Mouse (Mus musculus): ENCODE measurements around the gene St14. TPM values are rescaled to one million over a fixed set of nuclear protein-coding genes. Genes with fewer than 3 reads are reported as not detected.
A peak's percentile ranks its signal among the peaks of the same experiment; 100 is the strongest.

The St14 gene
- polyA plus RNA-seq, 1 experiment from 2014 or later: 77.9 TPM

DNA sequence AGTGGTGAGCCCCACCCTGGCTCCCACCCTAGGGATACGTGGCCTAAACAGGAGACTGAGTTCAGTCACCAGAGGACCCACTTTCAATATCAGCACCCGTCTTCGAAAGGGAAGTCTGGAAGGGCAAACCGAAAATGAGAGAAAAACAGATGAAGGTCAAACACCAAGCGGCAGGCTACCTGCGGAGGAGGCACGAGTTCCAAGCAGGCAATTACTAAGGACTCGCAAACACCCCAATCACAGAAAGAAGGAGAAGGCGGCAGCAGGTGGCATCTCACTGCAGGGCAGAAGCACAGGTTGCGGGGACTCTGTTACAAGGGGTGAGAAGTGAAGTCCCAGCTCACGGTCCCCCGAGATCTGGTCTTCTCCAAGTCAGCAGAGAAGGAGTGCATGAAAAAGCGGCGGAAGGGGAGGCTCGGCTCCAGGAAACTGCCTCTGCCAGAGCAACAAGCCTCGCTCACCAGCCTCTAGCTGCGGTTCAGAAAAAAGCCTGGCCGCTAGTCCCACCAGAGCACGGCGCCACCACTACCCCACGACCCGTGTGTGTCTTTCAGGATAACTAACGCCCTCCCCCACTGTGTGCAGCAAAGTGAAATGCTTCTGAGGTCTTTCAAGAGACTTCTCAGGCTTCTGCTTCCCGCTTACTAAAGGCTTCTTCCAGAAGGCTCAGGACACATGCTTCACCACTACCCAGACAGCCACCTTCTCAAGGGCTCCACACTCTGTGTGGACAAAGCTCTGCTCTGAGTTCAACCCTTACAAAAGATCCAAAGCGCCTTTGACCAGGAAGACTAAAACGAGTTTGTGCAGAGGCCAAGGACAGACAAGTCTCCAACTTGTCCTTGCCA lies 1.1 kb downstream of the St14 start:
- no peak for ATAC-seq (ENCODE audit: insufficient read depth, low FRiP score)
- H3K4me2 ChIP-seq (ENCODE audit: low read depth, low read length): peak overlapping the region; percentile 57
- peaks cover 24% of the 10 kb centered on the region for H3K4me1 ChIP-seq (ENCODE audit: control insufficient read depth, insufficient read depth, low read length)
- peak overlapping the region; percentile 54 for H3K4me3 ChIP-seq (replicated peaks; ENCODE audit: low read length)
- 5% methylated on average over 26 of the region's 26 CpGs for WGBS
- peaks cover 8% of the 10 kb centered on the region; the same call in 1 of the 2 replicates for H3K27me3 ChIP-seq (ENCODE audit: control insufficient read depth, insufficient read depth, low read length)
- no peaks in the 10 kb centered on the region for H3K9me3 ChIP-seq (replicated peaks; ENCODE audit: control insufficient read depth, low read length)
- peak overlapping the region; percentile 65 for H3K27ac ChIP-seq (ENCODE audit: low read length)
- H3K9ac ChIP-seq (ENCODE audit: low read length): peak overlapping the region; percentile 76
- H3K36me3 ChIP-seq (ENCODE audit: control insufficient read depth, insufficient read depth, low read length): no peaks in the 10 kb centered on the region

DNA sequence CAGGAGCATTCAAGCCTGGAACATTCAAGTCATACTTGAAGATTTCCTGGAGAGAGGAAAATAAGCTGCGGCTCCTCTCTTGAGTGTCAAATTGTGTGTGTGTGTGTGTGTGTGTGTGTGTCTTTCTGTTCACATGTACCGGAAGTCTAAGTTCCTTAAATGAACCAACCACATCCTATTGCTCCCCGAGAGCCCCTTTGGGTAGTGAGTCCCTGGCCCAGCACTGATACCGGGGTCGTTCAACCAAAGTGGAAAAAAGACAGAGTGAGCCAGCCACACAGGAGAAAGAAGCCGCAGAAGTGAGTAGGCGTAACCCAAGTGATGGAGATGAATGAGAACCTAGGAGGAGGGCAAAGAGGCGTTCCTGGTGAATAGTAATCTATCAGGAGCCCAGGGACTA lies 1.7 kb downstream of the St14 start:
- peak overlapping the region; percentile 76 for H3K9ac ChIP-seq (ENCODE audit: low read length)
- no peak for ATAC-seq (ENCODE audit: insufficient read depth, low FRiP score)
- no peak overlapping the region for H3K27ac ChIP-seq (ENCODE audit: low read length)
- peaks cover 24% of the 10 kb centered on the region for H3K4me1 ChIP-seq (ENCODE audit: control insufficient read depth, insufficient read depth, low read length)
- no peaks in the 10 kb centered on the region for H3K9me3 ChIP-seq (replicated peaks; ENCODE audit: control insufficient read depth, low read length)
- WGBS: 36% methylated on average over 8 of the region's 8 CpGs
- H3K4me2 ChIP-seq (ENCODE audit: low read depth, low read length): peak overlapping the region; percentile 57
- no peaks in the 10 kb centered on the region for H3K36me3 ChIP-seq (ENCODE audit: control insufficient read depth, insufficient read depth, low read length)
- H3K27me3 ChIP-seq (ENCODE audit: control insufficient read depth, insufficient read depth, low read length): peaks cover 8% of the 10 kb centered on the region; the same call in 1 of the 2 replicates
- H3K4me3 ChIP-seq (replicated peaks; ENCODE audit: low read length): peak overlapping the region; percentile 54

DNA sequence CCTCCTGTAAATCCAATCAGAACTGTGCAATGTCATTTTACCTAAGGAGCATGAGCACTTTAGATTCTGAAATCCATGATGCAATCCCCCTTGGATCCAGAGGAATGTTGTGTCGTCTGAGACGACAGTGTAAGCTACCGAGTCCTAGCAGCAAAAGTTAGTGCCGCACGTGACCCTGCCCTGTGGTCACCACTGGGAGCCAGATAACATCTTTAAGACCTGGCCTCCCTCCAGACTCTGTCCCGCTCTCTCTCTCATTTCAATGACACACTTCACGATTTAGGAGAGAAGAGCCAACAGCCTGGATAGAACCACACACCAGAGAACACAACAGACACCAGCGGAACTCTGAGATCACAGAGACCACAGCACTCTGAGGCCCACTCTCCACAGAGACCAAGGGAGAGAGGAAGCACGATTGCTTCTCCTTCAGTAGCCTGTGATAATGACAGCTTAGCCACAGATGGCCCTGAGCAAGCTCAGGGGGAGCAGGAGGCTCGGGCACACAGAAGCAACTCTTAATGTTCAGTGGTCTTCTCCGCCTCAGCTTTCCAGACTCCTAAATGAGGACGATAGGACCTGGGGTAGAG lies 3.7 kb downstream of the St14 start:
- H3K4me1 ChIP-seq (ENCODE audit: control insufficient read depth, insufficient read depth, low read length): peaks cover 24% of the 10 kb centered on the region
- H3K4me2 ChIP-seq (ENCODE audit: low read depth, low read length): no peak overlapping the region
- H3K4me3 ChIP-seq (replicated peaks; ENCODE audit: low read length): no peak overlapping the region
- H3K27ac ChIP-seq (ENCODE audit: low read length): no peak overlapping the region
- H3K9ac ChIP-seq (ENCODE audit: low read length): no peak overlapping the region
- peaks cover 8% of the 10 kb centered on the region; the same call in 1 of the 2 replicates for H3K27me3 ChIP-seq (ENCODE audit: control insufficient read depth, insufficient read depth, low read length)
- no peaks in the 10 kb centered on the region for H3K9me3 ChIP-seq (replicated peaks; ENCODE audit: control insufficient read depth, low read length)
- H3K36me3 ChIP-seq (ENCODE audit: control insufficient read depth, insufficient read depth, low read length): no peaks in the 10 kb centered on the region
- no peak for ATAC-seq (ENCODE audit: insufficient read depth, low FRiP score)
- WGBS: 70% methylated on average over 12 of the region's 12 CpGs

DNA sequence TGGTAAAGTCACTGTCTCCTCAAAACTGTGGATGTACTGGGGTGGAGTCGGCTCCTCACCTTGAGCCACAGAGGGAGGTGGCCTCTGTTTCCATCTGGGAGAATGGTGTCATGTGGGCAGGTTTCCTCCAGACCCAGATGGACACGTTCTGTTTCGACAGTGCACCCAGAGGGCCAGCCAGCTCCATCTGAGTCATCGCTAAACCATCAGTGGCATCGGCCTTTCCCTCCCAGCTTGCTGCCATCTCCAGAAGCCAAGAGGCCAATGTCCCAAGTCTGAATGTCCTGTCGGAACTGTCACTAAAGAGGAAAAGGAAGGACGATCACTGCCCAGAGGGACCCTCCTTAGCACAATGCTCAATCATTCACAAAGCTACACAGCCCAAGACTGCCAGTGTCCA lies 5.6 kb downstream of the St14 start:
- ATAC-seq (ENCODE audit: insufficient read depth, low FRiP score): no peak
- WGBS: 76% methylated on average over 7 of the region's 7 CpGs
- Histone ChIP-seq H3K4me2 (ENCODE audit: low read depth, low read length) (no peak overlapping the region), H3K36me3 (ENCODE audit: control insufficient read depth, insufficient read depth, low read length) (no peaks in the 10 kb centered on the region), H3K9me3 (replicated peaks; ENCODE audit: control insufficient read depth, low read length) (no peaks in the 10 kb centered on the region), H3K27ac (ENCODE audit: low read length) (no peak overlapping the region), H3K9ac (ENCODE audit: low read length) (no peak overlapping the region), H3K4me1 (ENCODE audit: control insufficient read depth, insufficient read depth, low read length) (peaks cover 19% of the 10 kb centered on the region), H3K27me3 (ENCODE audit: control insufficient read depth, insufficient read depth, low read length) (peaks cover 8% of the 10 kb centered on the region; the same call in 1 of the 2 replicates), H3K4me3 (replicated peaks; ENCODE audit: low read length) (no peak overlapping the region)

DNA sequence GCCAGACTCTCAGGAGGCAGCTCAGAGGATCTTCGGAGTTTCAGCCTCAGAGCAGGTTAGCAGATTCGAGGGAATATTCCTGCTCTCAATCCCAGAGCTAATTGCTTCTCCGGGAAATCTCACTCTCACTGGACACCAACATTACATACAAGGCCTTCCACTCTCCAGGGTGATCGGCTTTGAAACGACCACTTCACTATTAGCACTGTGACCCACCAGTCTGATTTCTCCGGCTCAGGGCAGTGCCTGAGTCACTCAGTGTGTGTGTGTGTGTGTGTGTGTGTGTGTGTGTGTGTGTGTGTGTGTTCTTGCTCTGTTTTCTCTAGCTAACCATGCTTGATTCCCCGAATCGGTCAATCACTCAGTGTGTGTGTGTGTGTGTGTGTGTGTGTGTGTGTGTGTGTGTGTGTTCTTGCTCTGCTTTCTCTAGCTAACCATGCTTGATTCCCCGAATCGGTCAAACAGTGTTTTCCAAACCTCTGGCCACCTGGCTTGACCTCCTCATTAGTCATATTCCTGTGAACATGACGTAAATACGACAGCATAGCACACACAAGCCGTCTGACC lies 9.1 kb downstream of the St14 start:
- no peaks in the 10 kb centered on the region for H3K36me3 ChIP-seq (ENCODE audit: control insufficient read depth, insufficient read depth, low read length)
- no peak overlapping the region; the same call in 1 of the 2 replicates for H3K27ac ChIP-seq (ENCODE audit: low read length)
- no peak overlapping the region for H3K9ac ChIP-seq (ENCODE audit: low read length)
- no peak for ATAC-seq (ENCODE audit: insufficient read depth, low FRiP score)
- H3K27me3 ChIP-seq (ENCODE audit: control insufficient read depth, insufficient read depth, low read length): no peaks in the 10 kb centered on the region
- H3K9me3 ChIP-seq (replicated peaks; ENCODE audit: control insufficient read depth, low read length): no peaks in the 10 kb centered on the region
- no peak overlapping the region for H3K4me3 ChIP-seq (replicated peaks; ENCODE audit: low read length)
- H3K4me2 ChIP-seq (ENCODE audit: low read depth, low read length): no peak overlapping the region
- peaks cover 14% of the 10 kb centered on the region; the same call in 1 of the 2 replicates for H3K4me1 ChIP-seq (ENCODE audit: control insufficient read depth, insufficient read depth, low read length)
- 54% methylated on average over 13 of the region's 13 CpGs for WGBS

DNA sequence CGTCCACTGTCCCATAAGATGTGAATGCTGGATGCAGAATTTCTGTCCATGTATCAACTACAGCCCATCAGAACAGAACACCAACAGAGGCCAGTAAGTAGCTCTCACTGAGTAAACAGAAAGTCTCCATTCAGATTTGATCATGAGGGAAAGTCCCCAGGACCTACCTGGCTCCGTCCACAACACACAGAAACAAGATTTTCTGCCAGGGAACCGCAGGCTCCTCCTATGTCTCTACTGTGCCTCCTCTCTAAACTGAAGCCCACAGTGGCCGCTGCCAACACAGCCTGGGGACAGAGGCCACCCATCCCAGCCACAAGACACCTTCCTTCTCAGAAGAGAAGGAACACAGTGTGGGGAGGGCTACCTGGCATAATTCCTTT lies 11.1 kb downstream of the St14 start:
- no peaks in the 10 kb centered on the region for H3K27me3 ChIP-seq (ENCODE audit: control insufficient read depth, insufficient read depth, low read length)
- H3K4me2 ChIP-seq (ENCODE audit: low read depth, low read length): no peak overlapping the region
- H3K9ac ChIP-seq (ENCODE audit: low read length): no peak overlapping the region
- ATAC-seq (ENCODE audit: insufficient read depth, low FRiP score): peak; percentile 48; the same call in 1 of the 2 replicates
- H3K4me3 ChIP-seq (replicated peaks; ENCODE audit: low read length): no peak overlapping the region
- peak overlapping the region; percentile 36 for H3K27ac ChIP-seq (ENCODE audit: low read length)
- 47% methylated on average over 4 of the region's 4 CpGs for WGBS
- H3K4me1 ChIP-seq (ENCODE audit: control insufficient read depth, insufficient read depth, low read length): peaks cover 14% of the 10 kb centered on the region; the same call in 1 of the 2 replicates
- no peaks in the 10 kb centered on the region for H3K9me3 ChIP-seq (replicated peaks; ENCODE audit: control insufficient read depth, low read length)
- no peaks in the 10 kb centered on the region for H3K36me3 ChIP-seq (ENCODE audit: control insufficient read depth, insufficient read depth, low read length)

DNA sequence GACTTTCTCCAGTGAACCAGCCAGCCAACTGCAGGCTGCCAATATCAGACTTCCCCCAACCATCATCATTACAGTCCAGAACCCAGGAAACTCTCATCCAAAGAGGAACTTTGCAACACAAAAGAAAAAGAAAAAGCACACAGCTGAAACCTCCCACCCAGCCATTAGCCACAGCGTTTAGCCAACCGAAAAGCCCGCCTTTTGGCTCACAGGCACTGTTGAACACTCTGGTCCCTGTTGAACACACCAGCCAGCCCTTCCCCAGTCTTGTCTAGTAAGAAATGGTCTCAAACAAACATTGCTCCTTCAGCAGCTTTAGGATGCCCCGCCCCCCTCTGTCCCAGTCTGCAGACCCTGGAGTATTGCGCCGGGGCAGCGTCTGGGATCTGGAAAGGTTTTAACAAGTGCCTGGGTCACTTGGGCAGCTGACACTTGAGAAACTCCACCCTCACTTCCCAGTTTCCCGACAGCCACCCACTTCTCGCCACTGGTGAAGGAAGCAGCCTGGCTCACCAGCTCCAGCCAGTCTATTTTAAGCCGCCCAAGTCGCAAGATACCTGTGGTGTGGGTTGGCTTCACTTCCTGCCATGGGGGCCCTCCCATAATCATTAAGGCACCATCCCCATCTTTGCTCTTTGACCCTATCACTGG lies 11.6 kb downstream of the St14 start:
- H3K27ac ChIP-seq (ENCODE audit: low read length): peak overlapping the region; percentile 57
- H3K4me2 ChIP-seq (ENCODE audit: low read depth, low read length): 0 out of 2 replicates have a peak overlapping the region, but pooled peaks have one; percentile 15
- no peak overlapping the region for H3K4me3 ChIP-seq (replicated peaks; ENCODE audit: low read length)
- no peaks in the 10 kb centered on the region for H3K36me3 ChIP-seq (ENCODE audit: control insufficient read depth, insufficient read depth, low read length)
- WGBS: 45% methylated on average over 11 of the region's 11 CpGs
- no peaks in the 10 kb centered on the region for H3K9me3 ChIP-seq (replicated peaks; ENCODE audit: control insufficient read depth, low read length)
- H3K4me1 ChIP-seq (ENCODE audit: control insufficient read depth, insufficient read depth, low read length): peaks cover 14% of the 10 kb centered on the region; the same call in 1 of the 2 replicates
- no peak overlapping the region for H3K9ac ChIP-seq (ENCODE audit: low read length)
- H3K27me3 ChIP-seq (ENCODE audit: control insufficient read depth, insufficient read depth, low read length): no peaks in the 10 kb centered on the region
- ATAC-seq (ENCODE audit: insufficient read depth, low FRiP score): peak; percentile 7; the same call in 1 of the 2 replicates

DNA sequence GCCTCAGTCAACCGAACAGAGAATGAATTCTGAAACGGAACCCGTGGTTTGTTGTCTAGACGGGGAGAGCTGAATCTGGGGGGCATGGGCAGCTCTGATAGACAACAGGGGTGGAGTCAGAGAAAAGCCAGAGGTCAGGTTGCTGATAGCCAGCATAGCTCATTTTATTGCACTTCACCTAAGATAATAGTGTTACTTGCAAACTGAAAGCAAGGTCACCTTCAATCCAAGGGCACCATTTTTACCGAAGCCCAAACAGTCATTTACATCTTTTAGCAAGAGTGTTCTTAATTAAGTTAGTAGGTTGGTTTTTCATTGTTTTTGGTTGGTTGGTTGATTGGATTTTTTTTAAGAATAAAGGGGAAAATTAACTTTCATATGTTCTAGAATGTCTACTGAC lies 12.2 kb downstream of the St14 start:
- H3K4me2 ChIP-seq (ENCODE audit: low read depth, low read length): no peak overlapping the region
- 63% methylated on average over 5 of the region's 5 CpGs for WGBS
- no peaks in the 10 kb centered on the region for H3K36me3 ChIP-seq (ENCODE audit: control insufficient read depth, insufficient read depth, low read length)
- H3K9me3 ChIP-seq (replicated peaks; ENCODE audit: control insufficient read depth, low read length): no peaks in the 10 kb centered on the region
- H3K9ac ChIP-seq (ENCODE audit: low read length): no peak overlapping the region
- H3K27ac ChIP-seq (ENCODE audit: low read length): 0 out of 2 replicates have a peak overlapping the region, but pooled peaks have one; percentile 18
- H3K4me3 ChIP-seq (replicated peaks; ENCODE audit: low read length): no peak overlapping the region
- no peaks in the 10 kb centered on the region for H3K27me3 ChIP-seq (ENCODE audit: control insufficient read depth, insufficient read depth, low read length)
- peaks cover 14% of the 10 kb centered on the region; the same call in 1 of the 2 replicates for H3K4me1 ChIP-seq (ENCODE audit: control insufficient read depth, insufficient read depth, low read length)
- ATAC-seq (ENCODE audit: insufficient read depth, low FRiP score): no peak

All from stomach, embryonic 16.5 days (tissue).